Mouse (Mus musculus) Patski (cell line): ENCODE measurements at regions not wholly inside any gene's neighbourhood (a gene's known extent, or its start where the extent isn't known, plus 50 kb on each side); places are given as distances from the start of the nearest gene placed in this dataset.

Source experiments
- ATAC-seq: fragments of 100-300 bp; one replicate; pipeline ENCODE4 v1.8.0; 2021
- CTCF ChIA-PET: fragments of 350-600 bp; sonication (Branson Sonifier 250); formaldehyde crosslinking; loops from one replicate; lab custom pipeline; 2022; ENCODE audit warnings: inconsistent platforms; lab: Charles Lee
- POLR2A ChIA-PET: fragments of 350-600 bp; sonication (Branson Sonifier 250); formaldehyde crosslinking; loops from one replicate; lab custom pipeline; 2022; ENCODE audit warnings: antibody characterized with exemption, inconsistent platforms; lab: Charles Lee
- DNase-seq: peaks from one replicate; pipeline ENCODE4 v3.0.0-alpha.2; 2011; ENCODE audit warnings: low read depth, low spot score
- H3K27me3 ChIP-seq: fragments of 371-371 bp; one replicate; pipeline ENCODE4 v1.5.1; 2021
- CTCF ChIP-seq: fragments of 100-300 bp; IDR thresholded peaks from one replicate; pipeline ENCODE4 v1.5.1; 2021
- in situ Hi-C: fragments of 300-500 bp; cut with MboI; formaldehyde crosslinking; loops from 3 replicates; pipeline ENCODE4 v1.11.1; 2018; ENCODE audit warnings: low pct_unique_long_range_greater_than_20kb, mixed read lengths

DNA sequence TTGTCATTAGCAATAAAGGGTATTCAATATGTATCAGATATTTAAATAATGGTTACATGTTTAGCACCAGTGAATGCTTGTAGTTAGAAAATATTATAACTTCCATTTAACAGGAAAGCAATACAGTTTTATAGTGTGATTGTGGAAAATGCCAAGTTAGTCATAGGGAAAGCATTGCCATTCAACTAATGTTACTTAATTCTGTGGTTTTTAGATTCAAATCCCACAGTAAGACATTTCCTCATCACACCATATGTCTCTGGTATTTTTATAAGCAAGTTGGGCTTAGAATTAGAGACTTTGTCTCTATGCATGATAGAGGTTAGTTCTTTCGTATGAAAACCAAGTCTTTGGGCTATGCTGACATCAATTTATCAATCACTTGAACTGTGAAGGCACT is 133.0 kb downstream of the Prr30 start:
- TF ChIP-seq CTCF = no peak
- no peak for DNase-seq
- in situ Hi-C loops = no loop called here
- ChIA-PET CTCF (no interaction called here), POLR2A (no interaction called here)
- H3K27me3 ChIP-seq = no peaks in the 10 kb centered on the region
- ATAC-seq = no peak

DNA sequence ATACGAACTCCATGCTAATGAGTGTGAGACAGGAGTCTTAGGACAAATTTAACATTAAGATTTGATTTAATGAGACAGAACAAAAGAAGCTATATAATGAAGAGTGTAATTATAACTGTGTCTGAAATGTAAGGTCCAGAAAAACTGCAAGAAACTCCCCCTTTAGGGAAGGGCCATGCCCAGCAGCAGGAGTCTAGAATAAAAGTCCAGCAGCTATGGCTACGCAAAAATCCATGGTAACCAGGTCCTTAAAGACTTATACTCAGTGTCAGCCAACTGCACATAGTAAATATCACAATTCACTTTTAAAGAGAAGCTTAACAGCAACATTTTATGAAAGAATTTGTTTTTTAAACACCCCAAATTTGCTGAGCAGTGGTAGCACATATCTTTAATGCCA is 143.3 kb downstream of the Prr30 start:
- H3K27me3 ChIP-seq = no peaks in the 10 kb centered on the region
- ATAC-seq (no peak), DNase-seq (no peak)
- in situ Hi-C loops = no loop called here
- CTCF ChIA-PET = interaction anchor here (0.7 kb wide), 1 partner anchor 17 kb away, joined by 3 read pairs; no protein-coding TSS in a partner anchor
- POLR2A ChIA-PET = no interaction called here
- no peak for TF ChIP-seq CTCF

DNA sequence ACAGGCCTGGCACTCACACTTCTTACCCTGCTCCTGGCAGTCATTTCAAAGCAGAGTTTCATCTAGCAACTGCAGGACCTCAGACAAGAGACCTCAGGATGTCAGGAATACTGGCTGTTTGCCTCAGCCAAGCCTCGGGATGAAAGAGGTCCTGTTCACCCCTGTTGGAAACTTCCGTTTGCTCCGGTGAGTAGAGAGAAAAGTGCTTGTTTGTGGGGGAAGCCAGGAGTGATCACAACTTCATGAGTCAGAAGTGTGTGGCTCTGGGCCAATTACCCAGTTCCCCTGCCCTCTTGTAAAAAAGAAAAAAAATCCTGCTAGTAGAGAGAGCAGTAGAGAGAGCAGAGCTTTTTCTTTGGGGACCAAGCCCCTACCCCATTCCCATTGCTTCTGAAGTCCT is 144.2 kb downstream of the Prr30 start:
- in situ Hi-C loops = no loop called here
- H3K27me3 ChIP-seq = no peaks in the 10 kb centered on the region
- DNase-seq (no peak), ATAC-seq (no peak)
- POLR2A ChIA-PET = no interaction called here
- CTCF ChIA-PET = interaction anchor here (0.8 kb wide), 1 partner anchor 170 kb away, joined by 3 read pairs; no protein-coding TSS in a partner anchor
- no peak for TF ChIP-seq CTCF

- in situ Hi-C loops = no loop called here
- ATAC-seq (no peak), DNase-seq (no peak)
- TF ChIP-seq CTCF = no peak
- ChIA-PET POLR2A (no interaction called here), CTCF (interaction anchor here (0.8 to 1.3 kb wide), 2 partner anchors 16 to 171 kb away, joined by 3 to 4 read pairs; no protein-coding TSS in a partner anchor)
- no peaks in the 10 kb centered on the region for H3K27me3 ChIP-seq
These were observed 145.3 kb downstream of the Prr30 start for GRCm38 (mm10) chr14:101054786-101055185.

DNA sequence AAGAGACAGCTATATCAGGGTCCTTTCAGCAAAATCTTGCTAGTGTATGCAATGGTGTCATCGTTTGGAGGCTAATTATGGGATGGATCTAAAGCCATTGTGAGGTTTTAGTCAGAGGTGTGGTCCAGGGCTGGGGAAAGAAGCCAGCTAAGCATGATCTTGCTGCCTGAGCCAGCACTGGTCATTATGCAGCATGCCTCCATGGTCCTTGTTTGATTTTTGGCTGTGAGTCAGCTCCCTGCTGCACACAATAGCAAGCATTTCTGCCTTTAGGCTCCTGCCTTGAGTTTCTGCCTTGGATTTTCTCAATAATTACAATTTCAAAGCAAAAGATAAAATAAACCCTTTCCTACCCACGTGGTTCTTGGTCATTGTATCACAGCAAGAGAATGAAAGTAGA is 147.4 kb downstream of the Prr30 start:
- in situ Hi-C loops = no loop called here
- ChIA-PET POLR2A (no interaction called here), CTCF (no interaction called here)
- no peak for DNase-seq
- no peaks in the 10 kb centered on the region for H3K27me3 ChIP-seq
- ATAC-seq = no peak
- TF ChIP-seq CTCF = no peak

DNA sequence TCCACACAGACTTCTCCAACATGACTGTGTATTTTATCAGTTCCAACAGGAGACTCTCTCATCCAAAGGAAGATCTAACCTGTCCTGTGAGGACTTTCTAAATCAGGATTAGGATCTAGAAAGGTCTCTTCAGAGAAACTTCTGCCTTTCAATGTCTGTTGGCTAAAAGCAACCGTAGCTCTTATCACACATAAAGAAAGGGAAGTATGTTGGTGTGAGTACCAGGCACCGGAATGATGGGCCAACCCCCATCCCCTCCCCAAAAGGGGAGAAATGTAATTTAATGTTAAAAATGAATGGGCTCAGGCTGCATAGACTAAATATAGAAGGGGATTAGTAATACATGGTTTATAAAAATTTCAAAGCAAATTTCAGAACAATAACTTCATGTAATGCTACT is 149.9 kb downstream of the Prr30 start:
- DNase-seq (no peak), ATAC-seq (no peak)
- in situ Hi-C loops = no loop called here
- no peak for TF ChIP-seq CTCF
- CTCF ChIA-PET = no interaction called here
- POLR2A ChIA-PET = no interaction called here
- H3K27me3 ChIP-seq = no peaks in the 10 kb centered on the region

DNA sequence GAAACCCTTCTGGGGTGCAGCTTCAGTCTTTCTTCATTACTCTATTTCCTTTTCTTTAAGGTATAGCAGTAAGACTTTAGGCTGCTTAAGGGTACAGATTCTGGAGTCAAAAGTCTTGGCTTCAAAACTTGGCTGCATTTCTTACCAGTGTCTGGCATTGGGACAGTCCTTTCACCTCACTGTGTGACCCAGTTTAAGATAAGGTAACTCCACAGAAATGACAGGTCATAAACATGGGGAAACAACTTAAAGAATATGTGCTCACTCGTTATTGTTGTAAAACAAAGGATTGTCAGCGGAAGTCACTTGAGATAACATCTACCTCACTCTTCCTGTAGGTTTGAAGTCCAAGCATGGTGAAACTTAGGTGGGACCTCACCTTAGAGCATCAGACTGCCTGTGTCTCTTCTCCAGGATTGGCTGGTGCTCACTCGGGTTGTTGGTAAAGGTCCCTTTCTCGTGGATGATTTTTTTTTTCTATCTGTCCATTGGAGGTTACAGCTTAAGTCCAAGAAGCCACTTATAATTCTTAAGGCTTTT is 150.4 kb downstream of the Prr30 start:
- in situ Hi-C loops = no loop called here
- H3K27me3 ChIP-seq = no peaks in the 10 kb centered on the region
- POLR2A ChIA-PET = no interaction called here
- no peak for TF ChIP-seq CTCF
- CTCF ChIA-PET = no interaction called here
- no peak for DNase-seq
- no peak for ATAC-seq

DNA sequence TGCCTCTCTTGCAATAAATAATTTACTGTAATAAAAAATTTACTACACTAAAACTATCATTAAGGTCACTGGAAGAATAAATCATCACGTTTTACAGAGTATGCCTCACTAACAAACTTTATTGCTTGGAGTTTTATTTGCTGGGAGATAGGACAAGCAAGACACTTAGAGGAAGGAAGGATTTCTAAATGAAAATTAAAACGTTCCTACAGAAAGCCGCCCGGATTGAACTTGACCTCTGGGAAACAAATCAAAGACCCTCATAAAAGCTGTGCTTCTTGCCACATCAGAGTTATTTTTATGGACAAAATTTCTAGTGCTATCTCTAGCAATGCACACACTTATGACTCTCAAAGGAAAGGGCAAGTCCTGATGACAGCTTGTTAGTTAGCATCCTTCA is 156.6 kb downstream of the Prr30 start:
- in situ Hi-C loops = no loop called here
- CTCF ChIA-PET = no interaction called here
- ATAC-seq (no peak), DNase-seq (no peak)
- POLR2A ChIA-PET = no interaction called here
- TF ChIP-seq CTCF = no peak
- no peaks in the 10 kb centered on the region for H3K27me3 ChIP-seq

- ChIA-PET CTCF (interaction anchor here (1.6 kb wide), 1 partner anchor 9 kb away, joined by 4 read pairs; no protein-coding TSS in a partner anchor), POLR2A (interaction anchor here (0.6 kb wide), 2 partner anchors 150 to 416 kb away, joined by 4 to 5 read pairs; no protein-coding TSS in a partner anchor)
- ATAC-seq = no peak
- no peak for DNase-seq
- no peaks in the 10 kb centered on the region for H3K27me3 ChIP-seq
- in situ Hi-C loops = no loop called here
- TF ChIP-seq CTCF = no peak
These were observed 199.1 kb downstream of the Prr30 start for GRCm38 (mm10) chr14:101001070-101001469.

DNA sequence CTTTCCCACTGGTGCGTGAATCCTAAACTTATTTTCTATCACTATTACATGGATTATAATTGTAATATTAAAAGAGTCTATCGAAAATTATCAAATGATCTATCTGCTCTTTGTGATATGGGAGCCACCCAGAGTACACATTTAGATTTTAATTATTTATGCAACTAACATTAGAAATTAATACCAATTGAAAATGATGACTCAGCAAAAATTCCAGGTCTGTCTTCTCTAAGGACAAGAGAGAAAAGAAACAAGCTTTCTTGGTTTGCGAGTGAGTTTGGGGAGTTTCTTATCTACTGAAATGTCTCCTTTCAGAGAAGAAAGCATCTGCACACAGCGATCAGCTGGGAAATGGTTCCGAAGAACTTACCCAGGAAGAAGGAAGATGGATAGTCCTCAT is 219.4 kb downstream of the Prr30 start:
- no peak for TF ChIP-seq CTCF
- H3K27me3 ChIP-seq = no peaks in the 10 kb centered on the region
- DNase-seq (no peak), ATAC-seq (no peak)
- POLR2A ChIA-PET = no interaction called here
- CTCF ChIA-PET = no interaction called here
- in situ Hi-C loops = no loop called here

DNA sequence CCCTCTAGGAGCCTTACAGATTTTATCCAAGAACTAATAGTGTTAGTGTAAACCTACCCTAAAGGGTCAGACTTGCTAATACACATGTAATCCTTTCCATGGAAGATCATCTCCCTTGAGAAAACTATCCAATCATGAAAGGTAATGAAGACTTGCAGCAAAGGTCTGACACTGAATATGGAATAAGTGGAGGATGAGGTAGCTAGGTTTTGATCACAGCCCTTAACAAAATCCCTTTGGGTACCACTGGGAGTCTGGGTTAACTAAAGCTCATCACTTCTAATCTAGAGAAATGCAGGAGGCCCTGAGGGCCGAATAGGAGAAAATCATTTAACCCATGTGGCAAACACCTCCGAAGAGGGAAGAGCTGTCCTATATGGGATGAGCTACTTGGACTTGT is 221.6 kb downstream of the Prr30 start:
- CTCF ChIA-PET = no interaction called here

GRCm38 (mm10) chr14:100970970-100971369 is 229.2 kb downstream of the Prr30 start:
- in situ Hi-C loops = no loop called here
- TF ChIP-seq CTCF = no peak
- H3K27me3 ChIP-seq = no peaks in the 10 kb centered on the region
- CTCF ChIA-PET = no interaction called here
- ATAC-seq = no peak
- no peak for DNase-seq
- POLR2A ChIA-PET = no interaction called here

More for the DNA sequence above, 221.6 kb downstream of the Prr30 start:
- no peak for TF ChIP-seq CTCF
- DNase-seq (no peak), ATAC-seq (no peak)
- POLR2A ChIA-PET = no interaction called here
- H3K27me3 ChIP-seq = no peaks in the 10 kb centered on the region
- in situ Hi-C loops = no loop called here
